Mouse (Mus musculus): ENCODE data around the gene Lhx4. TPM values are rescaled to one million over a fixed set of nuclear protein-coding genes. Genes with fewer than 3 reads are reported as not detected.

Gene Lhx4
- total RNA-seq (2023), result not detected

DNA sequence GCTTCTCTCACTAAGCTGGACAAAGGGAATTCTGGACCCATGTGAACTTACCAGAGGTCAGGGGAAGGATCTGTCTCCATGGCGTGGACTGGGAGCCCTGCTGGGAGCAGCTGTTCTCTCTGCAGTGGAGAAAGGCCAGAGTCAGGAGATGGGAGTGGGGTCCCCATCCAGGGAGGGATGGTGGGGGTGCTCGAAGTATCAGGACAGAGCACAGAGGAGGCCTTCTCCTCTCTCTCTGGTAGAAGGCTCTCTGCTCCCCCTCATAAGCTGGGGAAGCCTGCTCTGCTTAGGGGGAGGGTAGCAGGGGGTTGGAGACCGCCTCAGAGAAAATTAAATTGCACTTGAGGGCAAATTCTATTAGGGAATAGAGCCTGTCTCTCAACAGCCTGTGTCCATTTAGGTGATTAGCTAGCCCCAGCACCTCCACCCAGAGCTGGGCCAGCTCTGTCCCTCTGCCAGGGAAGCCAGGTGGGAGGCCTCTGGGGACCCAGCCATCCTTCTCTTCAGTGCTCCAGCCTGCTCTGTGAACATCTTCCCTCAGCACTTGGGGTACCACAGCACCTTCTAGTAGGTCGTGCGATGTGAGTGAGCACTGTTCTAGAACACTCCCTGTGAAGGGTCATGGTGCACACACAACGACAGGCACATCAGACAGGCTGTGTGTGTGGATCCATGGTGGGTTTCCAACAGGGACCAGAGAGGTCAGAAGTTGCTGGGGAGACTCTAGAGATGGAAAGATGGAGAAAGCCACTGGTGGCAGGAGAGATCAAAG is at the start of gene Lhx4:
Gene Lhx4, minus strand, starts transcription at position 201 of the 772 bp plus-strand sequence.

Other genes with a start within 250 kb of the Lhx4 start
- gene Acbd6, start 193.6 kb downstream of the Lhx4 start, total RNA-seq (2023), result 70.7 TPM
- gene Qsox1, start 61.2 kb upstream of the Lhx4 start, total RNA-seq (2023), result 47.5 TPM
- 82.5 TPM for gene Cep350, start 221.6 kb upstream of the Lhx4 start, total RNA-seq (2023)

Data from CD4-positive naive resting alpha-beta T cell, adult 57 days (primary cell).